7 mouse cellular contexts compared by ENCODE assay signal in genomic region chr5:146832435-146832768, GRCm38 (mm10). TPM values are rescaled to one million over a fixed set of nuclear protein-coding genes. Genes with fewer than 3 reads are reported as not detected.
A peak's percentile ranks its signal among the peaks of the same experiment; 100 is the strongest.
DNase-seq lines count a peak whose midpoint lies in the region; ATAC-seq lines count a peak whose summit lies in the region.

No protein-coding gene starts in this region.

- no peak for ATAC-seq in neural tube, embryonic 11.5 days (ENCODE audit: insufficient read depth, low FRiP score, low TSS enrichment)
- ATAC-seq in forebrain, embryonic 11.5 days (replicated peaks; ENCODE audit: low FRiP score), result no peak
- ATAC-seq in liver, embryonic 12.5 days, result peak; percentile 33

- 54% methylated on average over 7 of the region's 7 CpGs for whole genome bisulfite sequencing in neural tube, embryonic 11.5 days
- 54% methylated on average over 7 of the region's 7 CpGs for WGBS in forebrain, embryonic 11.5 days
- WGBS in liver, embryonic 12.5 days (ENCODE audit: insufficient replicate concordance), result 47% methylated on average over 7 of the region's 7 CpGs

- peak overlapping the region; percentile 2; the same call in 1 of the 2 replicates for H3K9ac ChIP-seq in neural tube, embryonic 11.5 days (ENCODE audit: low read length)
- peak overlapping the region; percentile 96 for H3K9ac ChIP-seq in forebrain, embryonic 11.5 days (ENCODE audit: low read length)
- peak overlapping the region; percentile 91 for H3K9ac ChIP-seq in liver, embryonic 12.5 days

- no peak for DNase-seq in neural tube, embryonic 11.5 days (ENCODE audit: low spot score)
- no peak for DNase-seq in neural tube, embryonic 10.5 days (ENCODE audit: extremely low spot score, low spot score)
- no peak for DNase-seq in forebrain, embryonic 11.5 days (ENCODE audit: low spot score)
- DNase-seq in adrenal gland, adult 8-10 months, result no peak
- DNase-seq in layer of hippocampus, adult 18-20 months (ENCODE audit: low spot score in 2 of 2), result no peak
- no peak for DNase-seq in testis, postnatal 14 days (ENCODE audit: low spot score)

- peaks cover 7% of the 10 kb centered on the region for H3K36me3 ChIP-seq in neural tube, embryonic 11.5 days (ENCODE audit: control insufficient read depth, insufficient read depth, low read length)
- peaks cover 12% of the 10 kb centered on the region; the same call in 1 of the 2 replicates for H3K36me3 ChIP-seq in forebrain, embryonic 11.5 days (ENCODE audit: control insufficient read depth, insufficient read depth, low read length)
- peaks cover 36% of the 10 kb centered on the region for H3K36me3 ChIP-seq in liver, embryonic 12.5 days

- H3K9me3 ChIP-seq in neural tube, embryonic 11.5 days (ENCODE audit: control insufficient read depth, low read length), result no peaks in the 10 kb centered on the region
- no peaks in the 10 kb centered on the region for H3K9me3 ChIP-seq in forebrain, embryonic 11.5 days (ENCODE audit: control insufficient read depth, low read length)
- no peaks in the 10 kb centered on the region for H3K9me3 ChIP-seq in liver, embryonic 12.5 days (replicated peaks)

- H3K4me3 ChIP-seq in neural tube, embryonic 11.5 days (ENCODE audit: low read depth, low read length), result 0 out of 2 replicates have a peak overlapping the region, but pooled peaks have one; percentile 66
- peak overlapping the region; percentile 77 for H3K4me3 ChIP-seq in forebrain, embryonic 11.5 days (ENCODE audit: low read depth, low read length)
- peak overlapping the region; percentile 89 for H3K4me3 ChIP-seq in liver, embryonic 12.5 days

- H3K27me3 ChIP-seq in neural tube, embryonic 11.5 days (ENCODE audit: control insufficient read depth, insufficient read depth, low read length), result no peaks in the 10 kb centered on the region
- H3K27me3 ChIP-seq in forebrain, embryonic 11.5 days (ENCODE audit: control insufficient read depth, insufficient read depth, low read length), result no peaks in the 10 kb centered on the region
- no peaks in the 10 kb centered on the region for H3K27me3 ChIP-seq in liver, embryonic 12.5 days (replicated peaks)

- peak overlapping the region; percentile 60 for H3K4me2 ChIP-seq in neural tube, embryonic 11.5 days (ENCODE audit: low read depth)
- peak overlapping the region; percentile 92 for H3K4me2 ChIP-seq in forebrain, embryonic 11.5 days (ENCODE audit: low read depth, low read length, severe bottlenecking)
- H3K4me2 ChIP-seq in liver, embryonic 12.5 days, result peak overlapping the region; percentile 75

- no peak overlapping the region for H3K27ac ChIP-seq in neural tube, embryonic 11.5 days (ENCODE audit: low read depth, low read length)
- peak overlapping the region; percentile 58; the same call in 1 of the 2 replicates for H3K27ac ChIP-seq in forebrain, embryonic 11.5 days (ENCODE audit: low read depth, low read length)
- peak overlapping the region; percentile 87 for H3K27ac ChIP-seq in liver, embryonic 12.5 days

- H3K4me1 ChIP-seq in neural tube, embryonic 11.5 days (ENCODE audit: control insufficient read depth, insufficient read depth, low read length), result peaks cover 6% of the 10 kb centered on the region; the same call in 1 of the 2 replicates
- peaks cover 6% of the 10 kb centered on the region; the same call in 1 of the 2 replicates for H3K4me1 ChIP-seq in forebrain, embryonic 11.5 days (replicated peaks; ENCODE audit: control insufficient read depth, insufficient read depth, low read length)
- peaks cover 49% of the 10 kb centered on the region for H3K4me1 ChIP-seq in liver, embryonic 12.5 days

RNA-seq across cellular contexts. Expression of gene Rpl21, which starts 0.3 kb away (rescaled TPM):
- polyA plus RNA-seq in neural tube, embryonic 11.5 days (2014; fragmentation: Nextera tagmentation; extraction: Ambion mirVana), result 487 and 523 TPM in 2 replicates
- polyA plus RNA-seq in forebrain, embryonic 11.5 days (2014; fragmentation: Nextera tagmentation; extraction: Ambion mirVana), result 440 and 469 TPM in 2 replicates
- polyA plus RNA-seq in liver, embryonic 12.5 days (2016; fragmentation: Nextera tagmentation; extraction: Ambion mirVana), result 520 and 529 TPM in 2 replicates
- 100 to 1,000 TPM; 199 to 341 (median 261) TPM for total RNA-seq in adrenal gland, adult 8-10 months (2022)
- 100 to 1,000 TPM; 206 to 211 TPM for total RNA-seq in layer of hippocampus, adult 18-20 months (2021)

RNA-seq across cellular contexts. Expression of gene Rasl11a, which starts 12.5 kb away (rescaled TPM):
- polyA plus RNA-seq in neural tube, embryonic 11.5 days (2014; fragmentation: Nextera tagmentation; extraction: Ambion mirVana), result 23.0 and 25.0 TPM in 2 replicates
- polyA plus RNA-seq in forebrain, embryonic 11.5 days (2014; fragmentation: Nextera tagmentation; extraction: Ambion mirVana), result 24.8 and 28.6 TPM in 2 replicates
- polyA plus RNA-seq in liver, embryonic 12.5 days (2016; fragmentation: Nextera tagmentation; extraction: Ambion mirVana), result 3.2 and 3.8 TPM in 2 replicates
- 1 to 10 TPM; 5.2 to 9.0 (median 7.7) TPM for total RNA-seq in adrenal gland, adult 8-10 months (2022)
- total RNA-seq in layer of hippocampus, adult 18-20 months (2021), result 10 to 100 TPM; 12.8 to 18.5 TPM

RNA-seq across cellular contexts. Expression of gene Usp12, which starts 37.6 kb away (rescaled TPM):
- polyA plus RNA-seq in neural tube, embryonic 11.5 days (2014; fragmentation: Nextera tagmentation; extraction: Ambion mirVana), result 12.9 and 13.8 TPM in 2 replicates
- polyA plus RNA-seq in forebrain, embryonic 11.5 days (2014; fragmentation: Nextera tagmentation; extraction: Ambion mirVana), result 10.4 and 13.1 TPM in 2 replicates
- polyA plus RNA-seq in liver, embryonic 12.5 days (2016; fragmentation: Nextera tagmentation; extraction: Ambion mirVana), result 13.6 and 13.9 TPM in 2 replicates
- total RNA-seq in adrenal gland, adult 8-10 months (2022), result 10 to 100 TPM; 24.9 to 38.1 (median 31.0) TPM
- 10 to 100 TPM; 57.2 to 57.9 TPM for total RNA-seq in layer of hippocampus, adult 18-20 months (2021)

Comparison
In these comparisons a context has a peak if more than half of its experiments do, and no peak if none do; other contexts are left out.
1. H3K9ac ChIP-seq: peak in every context shown above with its lines; median percentile 96 in forebrain, embryonic 11.5 days; 91 in liver, embryonic 12.5 days; 2 in neural tube, embryonic 11.5 days.